Mouse (Mus musculus) lung, embryonic 15.5 days (tissue): ENCODE results near the gene Ptch1. TPM values are rescaled to one million over a fixed set of nuclear protein-coding genes. Genes with fewer than 3 reads are reported as not detected.

ENCODE experiments used
- ATAC-seq: fragments of 200-750 bp; cut with Nextera tagmentation; 2 replicates; pipeline ENCODE4 v1.8.0; 2017; ENCODE audit warnings: moderate number of reproducible peaks, borderline replicate concordance; ENCODE audit not compliant: low FRiP score, low TSS enrichment; ENCODE audit errors: extremely low read depth
- H3K27ac ChIP-seq: fragments of 300-500 bp; sonication (generic); 2 replicates; pipeline ENCODE4 v1.5.1; 2015; ENCODE audit warnings: moderate library complexity, mild to moderate bottlenecking, inconsistent platforms
- H3K27me3 ChIP-seq: fragments of 300-500 bp; sonication (generic); 2 replicates; pipeline ENCODE4 v1.6.1; 2015; ENCODE audit warnings: inconsistent platforms
- H3K36me3 ChIP-seq: fragments of 300-500 bp; sonication (generic); 2 replicates; pipeline ENCODE4 v1.6.1; 2015; ENCODE audit warnings: inconsistent platforms
- H3K4me1 ChIP-seq: fragments of 300-500 bp; sonication (generic); 2 replicates; pipeline ENCODE4 v1.6.1; 2015; ENCODE audit warnings: inconsistent platforms
- H3K4me2 ChIP-seq: fragments of 300-500 bp; sonication (generic); 2 replicates; pipeline ENCODE4 v1.6.1; 2015; ENCODE audit warnings: inconsistent platforms, mild to moderate bottlenecking, moderate library complexity
- H3K4me3 ChIP-seq: fragments of 300-500 bp; sonication (generic); 2 replicates; pipeline ENCODE4 v1.5.1; 2015; ENCODE audit warnings: mild to moderate bottlenecking, inconsistent platforms
- H3K9ac ChIP-seq: fragments of 300-500 bp; sonication (generic); 2 replicates; pipeline ENCODE4 v1.6.1; 2015; ENCODE audit warnings: inconsistent platforms
- H3K9me3 ChIP-seq: fragments of 300-500 bp; sonication (generic); 2 replicates; pipeline ENCODE4 v1.6.1; 2016; ENCODE audit warnings: inconsistent platforms
- WGBS: fragments of 180-500 bp; shearing (Covaris S2); methylation state at CpG from one replicate; pipeline ENCODE4 v1.1.7; 2015; 5-methylcytosine and 5-hydroxymethylcytosine counted together
- polyA plus RNA-seq: library from polyadenylated mRNA; unstranded; fragments of >200 nt; fragmentation: Nextera tagmentation; extraction: Ambion mirVana; gene quantifications from 2 replicates; pipeline ENCODE4 v1.2.1, GENCODE M21; 2015

Gene Ptch1
- polyA plus RNA-seq, 1 experiment from 2014 or later, result 36.8 TPM

DNA sequence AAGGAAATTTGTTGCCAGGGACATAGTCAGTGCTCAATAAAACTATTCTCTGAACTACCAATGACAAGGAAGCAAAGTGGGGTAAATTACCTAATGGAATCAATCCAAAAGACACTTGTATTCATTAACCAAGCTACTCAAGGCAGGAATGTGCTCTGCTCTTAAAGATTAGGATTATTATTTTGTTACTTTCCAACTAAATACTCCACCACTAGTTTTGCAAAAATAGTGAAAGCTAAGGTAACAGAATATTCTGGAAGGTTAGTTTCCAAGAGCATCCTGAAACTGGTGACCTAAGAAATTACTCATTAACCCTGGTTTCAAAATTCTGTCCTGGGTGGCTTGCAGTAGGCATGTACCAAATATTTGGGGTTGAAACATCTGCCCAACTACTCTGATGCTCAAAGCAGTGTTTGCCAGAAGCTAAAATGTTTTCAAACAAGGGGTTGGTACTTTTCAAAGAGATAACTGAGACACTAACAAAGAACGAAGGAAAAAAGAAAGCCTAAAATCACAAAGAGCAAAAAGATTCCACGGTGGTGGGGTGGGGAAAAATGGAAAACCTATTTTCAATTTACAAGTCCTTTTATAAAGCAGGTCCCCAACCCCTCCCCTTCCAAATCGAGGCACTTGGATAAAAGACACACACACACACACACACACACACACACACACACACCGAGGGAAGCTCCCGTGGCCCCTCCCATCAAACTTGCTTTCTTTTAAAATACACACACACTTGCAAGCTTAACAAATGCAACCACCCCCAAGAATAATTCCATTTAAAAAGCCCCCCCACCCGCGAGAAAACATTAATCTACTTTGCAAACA lies 11.0 kb downstream of the Ptch1 start:
- H3K36me3 ChIP-seq, result peaks cover 17% of the 10 kb centered on the region; the same call in 1 of the 2 replicates
- ATAC-seq, result no peak
- peak overlapping the region; percentile 88 for H3K4me2 ChIP-seq
- peak overlapping the region; percentile 89 for H3K4me3 ChIP-seq
- H3K9me3 ChIP-seq, result no peaks in the 10 kb centered on the region
- WGBS, result 2% methylated on average over 7 of the region's 7 CpGs
- peaks cover 53% of the 10 kb centered on the region for H3K4me1 ChIP-seq
- no peaks in the 10 kb centered on the region for H3K27me3 ChIP-seq
- H3K27ac ChIP-seq, result peak overlapping the region; percentile 100
- peak overlapping the region; percentile 96 for H3K9ac ChIP-seq

DNA sequence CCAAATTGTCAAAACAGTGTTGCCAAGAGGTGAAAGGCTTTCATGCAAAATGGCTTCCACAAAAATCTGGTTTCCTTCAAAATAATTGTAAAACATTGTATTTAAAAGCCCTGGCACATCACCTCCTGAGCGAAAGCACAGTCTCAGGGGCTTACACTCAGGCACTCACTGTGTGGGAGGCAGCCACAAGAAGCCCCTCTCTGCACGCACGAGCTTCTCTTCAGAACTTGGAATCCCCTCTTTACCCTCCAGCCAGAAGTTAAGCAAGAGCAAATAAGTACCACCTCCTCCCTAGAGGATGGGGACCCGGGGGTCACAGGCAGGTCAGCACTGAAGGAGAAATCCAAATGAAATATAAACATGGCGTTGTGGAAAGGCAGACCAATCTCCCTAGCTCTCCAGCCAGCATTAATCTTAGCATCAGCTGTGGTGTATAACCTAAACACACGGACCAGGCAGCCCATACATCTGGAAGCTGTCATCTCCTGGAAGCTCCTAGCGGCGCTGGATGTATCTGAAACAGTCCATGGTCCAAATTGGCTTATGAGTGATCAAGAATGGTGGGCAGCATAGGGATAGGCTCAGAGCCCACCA lies 15.0 kb downstream of the Ptch1 start:
- Histone ChIP-seq H3K4me1 (peaks cover 92% of the 10 kb centered on the region), H3K27ac (peak overlapping the region; percentile 56), H3K27me3 (no peaks in the 10 kb centered on the region), H3K4me2 (peak overlapping the region; percentile 88), H3K9me3 (no peaks in the 10 kb centered on the region), H3K36me3 (peaks cover 17% of the 10 kb centered on the region; the same call in 1 of the 2 replicates), H3K9ac (no peak overlapping the region), H3K4me3 (peak overlapping the region; percentile 12; the same call in 1 of the 2 replicates)
- peak; percentile 69 for ATAC-seq
- WGBS, result 6% methylated on average over 8 of the region's 8 CpGs

GRCm38 (mm10) chr13:63556431-63556830 lies 17.0 kb downstream of the Ptch1 start:
- Histone ChIP-seq H3K9me3 (no peaks in the 10 kb centered on the region), H3K27ac (peak overlapping the region; percentile 56), H3K4me3 (peak overlapping the region; percentile 6; the same call in 1 of the 2 replicates), H3K4me1 (peaks cover 99% of the 10 kb centered on the region), H3K9ac (no peak overlapping the region), H3K36me3 (peaks cover 24% of the 10 kb centered on the region; the same call in 1 of the 2 replicates), H3K27me3 (no peaks in the 10 kb centered on the region), H3K4me2 (peak overlapping the region; percentile 88)
- 0 out of 2 replicates have a peak, but pooled peaks have one; percentile 10 for ATAC-seq
- 0% methylated on average over 1 of the region's 1 CpGs for WGBS

- peaks cover 27% of the 10 kb centered on the region for H3K36me3 ChIP-seq
- peak overlapping the region; percentile 56 for H3K27ac ChIP-seq
- H3K9me3 ChIP-seq, result no peaks in the 10 kb centered on the region
- H3K27me3 ChIP-seq, result no peaks in the 10 kb centered on the region
- peak overlapping the region; percentile 1; the same call in 1 of the 2 replicates for H3K9ac ChIP-seq
- H3K4me1 ChIP-seq, result peaks cover 99% of the 10 kb centered on the region
- ATAC-seq, result no peak
- H3K4me2 ChIP-seq, result peak overlapping the region; percentile 88
- H3K4me3 ChIP-seq, result peak overlapping the region; percentile 6
- WGBS, result 19% methylated on average over 5 of the region's 5 CpGs
Observed at GRCm38 (mm10) chr13:63555885-63556284, 17.5 kb downstream of the Ptch1 start.

DNA sequence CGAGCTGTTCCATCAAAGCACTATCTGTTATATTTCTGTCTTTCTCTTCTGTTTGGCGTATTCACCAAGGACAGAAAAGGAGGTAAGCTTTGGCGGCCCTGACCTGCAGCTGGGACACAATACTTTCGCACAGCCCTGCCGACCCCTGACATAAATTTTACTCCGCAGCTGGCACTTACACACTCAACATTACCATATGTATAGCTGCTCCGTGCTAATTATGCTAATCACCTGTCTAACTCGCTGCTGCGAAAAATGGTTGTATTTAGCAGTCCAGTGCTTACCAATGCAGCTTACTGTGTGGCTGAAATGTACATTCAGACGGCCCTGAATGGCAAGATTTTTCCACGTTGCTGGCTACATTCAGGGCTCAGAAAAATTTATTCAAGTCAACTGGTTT lies 18.8 kb downstream of the Ptch1 start:
- peak overlapping the region; percentile 5; the same call in 1 of the 2 replicates for H3K4me2 ChIP-seq
- H3K4me3 ChIP-seq, result no peak overlapping the region
- H3K36me3 ChIP-seq, result peaks cover 22% of the 10 kb centered on the region
- H3K27ac ChIP-seq, result 0 out of 2 replicates have a peak overlapping the region, but pooled peaks have one; percentile 21
- no peak for ATAC-seq
- H3K9me3 ChIP-seq, result no peaks in the 10 kb centered on the region
- peaks cover 99% of the 10 kb centered on the region for H3K4me1 ChIP-seq
- WGBS, result 49% methylated on average over 11 of the region's 11 CpGs
- no peaks in the 10 kb centered on the region for H3K27me3 ChIP-seq
- H3K9ac ChIP-seq, result no peak overlapping the region

- ATAC-seq, result no peak
- Histone ChIP-seq H3K4me2 (0 out of 2 replicates have a peak overlapping the region, but pooled peaks have one; percentile 11), H3K27me3 (no peaks in the 10 kb centered on the region), H3K4me3 (no peak overlapping the region), H3K4me1 (peaks cover 99% of the 10 kb centered on the region), H3K36me3 (peaks cover 19% of the 10 kb centered on the region), H3K27ac (peak overlapping the region; percentile 6; the same call in 1 of the 2 replicates), H3K9ac (no peak overlapping the region), H3K9me3 (no peaks in the 10 kb centered on the region)
- 35% methylated on average over 5 of the region's 5 CpGs for WGBS
Observed at GRCm38 (mm10) chr13:63553436-63553835, 20.0 kb downstream of the Ptch1 start.

- Histone ChIP-seq H3K9ac (0 out of 2 replicates have a peak overlapping the region, but pooled peaks have one; percentile 2), H3K9me3 (no peaks in the 10 kb centered on the region), H3K36me3 (peaks cover 27% of the 10 kb centered on the region), H3K4me1 (peaks cover 97% of the 10 kb centered on the region), H3K4me3 (no peak overlapping the region), H3K4me2 (peak overlapping the region; percentile 11; the same call in 1 of the 2 replicates), H3K27ac (peak overlapping the region; percentile 49), H3K27me3 (no peaks in the 10 kb centered on the region)
- 52% methylated on average over 10 of the region's 10 CpGs for WGBS
- no peak for ATAC-seq
Observed at GRCm38 (mm10) chr13:63552291-63552932, 21.0 kb downstream of the Ptch1 start.

GRCm38 (mm10) chr13:63551552-63552290 lies 21.7 kb downstream of the Ptch1 start:
- no peak for ATAC-seq
- Histone ChIP-seq H3K27me3 (no peaks in the 10 kb centered on the region), H3K4me3 (no peak overlapping the region), H3K9me3 (no peaks in the 10 kb centered on the region), H3K4me1 (peaks cover 96% of the 10 kb centered on the region), H3K4me2 (no peak overlapping the region), H3K9ac (no peak overlapping the region), H3K27ac (0 out of 2 replicates have a peak overlapping the region, but pooled peaks have one; percentile 3), H3K36me3 (peaks cover 27% of the 10 kb centered on the region)
- whole genome bisulfite sequencing, result 55% methylated on average over 10 of the region's 10 CpGs

- Histone ChIP-seq H3K27ac (no peak overlapping the region; the same call in 1 of the 2 replicates), H3K36me3 (peaks cover 32% of the 10 kb centered on the region), H3K9ac (no peak overlapping the region), H3K4me1 (peaks cover 94% of the 10 kb centered on the region), H3K27me3 (no peaks in the 10 kb centered on the region), H3K4me3 (no peak overlapping the region), H3K9me3 (no peaks in the 10 kb centered on the region), H3K4me2 (no peak overlapping the region)
- no peak for ATAC-seq
- 47% methylated on average over 5 of the region's 5 CpGs for WGBS
Observed at GRCm38 (mm10) chr13:63550367-63550766, 23.0 kb downstream of the Ptch1 start.

- ATAC-seq, result no peak
- H3K9me3 ChIP-seq, result no peaks in the 10 kb centered on the region
- no peak overlapping the region for H3K4me3 ChIP-seq
- H3K4me1 ChIP-seq, result peaks cover 92% of the 10 kb centered on the region
- H3K27me3 ChIP-seq, result no peaks in the 10 kb centered on the region
- no peak overlapping the region for H3K9ac ChIP-seq
- peaks cover 42% of the 10 kb centered on the region for H3K36me3 ChIP-seq
- 20% methylated on average over 5 of the region's 5 CpGs for WGBS
- H3K27ac ChIP-seq, result peak overlapping the region; percentile 48; the same call in 1 of the 2 replicates
- no peak overlapping the region for H3K4me2 ChIP-seq
Observed at GRCm38 (mm10) chr13:63549210-63549609, 24.2 kb downstream of the Ptch1 start.

DNA sequence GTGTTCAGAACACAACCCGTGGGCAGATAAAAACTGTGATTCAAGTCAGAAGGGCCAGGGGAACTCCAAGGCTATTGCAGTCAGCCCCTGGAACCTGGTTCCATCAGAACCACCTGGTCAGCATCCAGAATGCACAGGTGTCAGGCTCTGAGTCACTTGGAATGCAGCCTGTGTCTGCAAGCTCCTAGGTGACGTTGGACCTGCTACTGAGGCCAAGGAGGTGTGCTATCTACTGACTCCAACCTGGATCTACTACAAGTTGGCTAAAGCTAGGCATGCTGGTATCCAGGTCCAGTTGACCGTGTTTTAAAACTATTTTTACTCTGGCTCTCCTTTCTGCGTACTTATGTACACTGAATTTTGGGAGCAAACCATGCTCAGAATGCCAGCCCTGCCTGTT lies 24.8 kb downstream of the Ptch1 start:
- Histone ChIP-seq H3K9ac (no peak overlapping the region), H3K36me3 (peaks cover 49% of the 10 kb centered on the region), H3K4me3 (no peak overlapping the region), H3K4me2 (no peak overlapping the region), H3K27me3 (no peaks in the 10 kb centered on the region), H3K27ac (peak overlapping the region; percentile 25; the same call in 1 of the 2 replicates), H3K4me1 (peaks cover 89% of the 10 kb centered on the region), H3K9me3 (no peaks in the 10 kb centered on the region)
- WGBS, result 50% methylated on average over 4 of the region's 4 CpGs
- ATAC-seq, result no peak
